Mouse (Mus musculus) lung, postnatal 10 days (tissue): ENCODE measurements around the gene Fmo6.

ENCODE experiments used
- DNase-seq: peaks from one replicate; pipeline ENCODE4 v3.0.0; 2021

The Fmo6 gene

GRCm38 (mm10) chr1:162912085-162912484, 25.2 kb downstream of the Fmo6 start:
- peak; percentile 22 for DNase-seq

- DNase-seq: no peak
Measured at GRCm38 (mm10) chr1:162901879-162902278, 35.4 kb downstream of the Fmo6 start.

- DNase-seq: peak; percentile 57
Measured at GRCm38 (mm10) chr1:162897838-162898811, 39.2 kb downstream of the Fmo6 start, which contains the start of gene Fmo2. Gene Fmo2, minus strand, starts transcription at chr1:162898726.

- DNase-seq: peak; percentile 87
Measured at GRCm38 (mm10) chr1:162895900-162896299, 41.4 kb downstream of the Fmo6 start.

GRCm38 (mm10) chr1:162893014-162893413, 44.3 kb downstream of the Fmo6 start:
- no peak for DNase-seq

- DNase-seq: peak; percentile 72
Measured at GRCm38 (mm10) chr1:162891980-162892451, 45.3 kb downstream of the Fmo6 start.

GRCm38 (mm10) chr1:162888646-162889045, 48.7 kb downstream of the Fmo6 start:
- no peak for DNase-seq

GRCm38 (mm10) chr1:162887644-162888043, 49.7 kb downstream of the Fmo6 start:
- no peak for DNase-seq

GRCm38 (mm10) chr1:162886138-162886816, 51.0 kb downstream of the Fmo6 start:
- no peak for DNase-seq

GRCm38 (mm10) chr1:162882681-162883080, 54.6 kb downstream of the Fmo6 start:
- no peak for DNase-seq

GRCm38 (mm10) chr1:162879595-162880369, 57.5 kb downstream of the Fmo6 start:
- DNase-seq: peak; percentile 84

- peak; percentile 55 for DNase-seq
Measured at GRCm38 (mm10) chr1:162875091-162875490, 62.2 kb downstream of the Fmo6 start.

GRCm38 (mm10) chr1:162871701-162872311, 65.5 kb downstream of the Fmo6 start:
- DNase-seq: peak; percentile 58

GRCm38 (mm10) chr1:162870978-162871377, 66.3 kb downstream of the Fmo6 start:
- DNase-seq: no peak

- DNase-seq: no peak
Measured at GRCm38 (mm10) chr1:162867396-162867795, 69.9 kb downstream of the Fmo6 start.
